Mouse (Mus musculus) neutrophil, adult 83 days (primary cell): Measurements from ENCODE around the gene Klf1. TPM values are rescaled to one million over a fixed set of nuclear protein-coding genes. Genes with fewer than 3 reads are reported as not detected.

Experiments used
- total RNA-seq, 2 experiments: library from RNA; stranded (reverse); gene quantifications; one replicate each; pipeline ENCODE4 v1.2.4; 2023

Klf1 gene
- 10 to 100 TPM; 21.1 to 28.8 TPM for total RNA-seq

GRCm38 (mm10) chr8:84901752-84902151 is at the start of gene Klf1:
Klf1 (plus strand) TSS chr8:84901928.

GRCm38 (mm10) chr8:84856864-84857441 is 44.8 kb upstream of the Klf1 start, which contains the start of gene Farsa:
Farsa (plus strand) TSS chr8:84856989.

GRCm38 (mm10) chr8:84871376-84872308 is 30.1 kb upstream of the Klf1 start, which contains the start of gene Syce2:
Syce2 (plus strand) TSS chr8:84872111.

DNA sequence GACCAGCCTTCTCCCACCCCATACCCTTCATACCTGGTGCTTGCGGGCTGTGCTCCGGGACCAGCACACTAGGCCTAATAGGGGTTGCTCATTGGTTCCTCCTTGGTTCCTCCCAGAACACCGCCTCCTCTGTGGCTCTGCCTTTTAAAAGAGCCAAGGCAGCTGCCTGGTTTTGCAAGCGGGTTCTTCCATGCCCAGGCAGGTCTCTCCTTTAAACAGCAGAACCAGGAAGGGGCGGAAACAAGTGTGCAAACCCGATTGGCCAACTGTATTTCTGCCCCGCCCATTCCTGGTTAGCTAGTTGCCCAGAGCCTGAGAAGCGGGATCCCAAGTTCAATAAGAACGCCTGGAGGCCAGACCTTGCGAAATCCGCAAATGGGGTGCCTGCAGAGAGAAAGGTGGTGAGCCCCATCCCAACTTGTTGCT is 8.0 kb upstream of the Klf1 start, which contains the start of gene Gcdh:
Gene Gcdh, minus strand, starts transcription at position 213 of the 426 bp plus-strand sequence.

GRCm38 (mm10) chr8:84908421-84909161 is 6.9 kb downstream of the Klf1 start, which contains the start of gene Dnase2a:
Dnase2a (plus strand) TSS chr8:84908560.

GRCm38 (mm10) chr8:84936962-84937546 is 35.3 kb downstream of the Klf1 start, which contains the start of gene Mast1:
Mast1 (minus strand) TSS chr8:84937359.

GRCm38 (mm10) chr8:84946528-84947240 is 45.0 kb downstream of the Klf1 start, which contains the start of gene Rtbdn:
Rtbdn (plus strand) TSS chr8:84946991.

Other genes starting within 250 kb of the Klf1 start
- 1,000 to 10,000 TPM in 1 of 2 experiments, 100 to 1,000 TPM in 1; 917 to 1,067 TPM for gene Ier2, start 239.1 kb upstream of the Klf1 start, total RNA-seq
- 10 to 100 TPM; 25.7 to 39.0 TPM for gene Trmt1, start 215.6 kb upstream of the Klf1 start, total RNA-seq
- 10 to 100 TPM; 35.1 to 41.1 TPM for gene Nacc1, start 214.1 kb upstream of the Klf1 start, total RNA-seq
- gene Lyl1, start 200.5 kb upstream of the Klf1 start, total RNA-seq = 100 to 1,000 TPM; 103 to 117 TPM
- 10 to 100 TPM; 10.9 to 11.1 TPM for gene G430095P16Rik, start 178.9 kb upstream of the Klf1 start, total RNA-seq
- 10 to 100 TPM; 22.4 to 35.3 TPM for gene Nfix, start 101.6 kb upstream of the Klf1 start, total RNA-seq
- gene Dand5, start 79.1 kb upstream of the Klf1 start, total RNA-seq = 1 to 10 TPM; 1.2 to 1.9 TPM
- 1 to 10 TPM; 6.7 to 9.4 TPM for gene Gadd45gip1, start 70.4 kb upstream of the Klf1 start, total RNA-seq
- gene Rad23a, start 61.3 kb upstream of the Klf1 start, total RNA-seq = 10 to 100 TPM; 45.1 to 61.6 TPM
- gene Calr, start 55.0 kb upstream of the Klf1 start, total RNA-seq = 100 to 1,000 TPM; 331 to 384 TPM
- 10 to 100 TPM; 27.1 to 36.2 TPM for gene Farsa, start 44.9 kb upstream of the Klf1 start, total RNA-seq
- 10 to 100 TPM; 14.8 to 20.6 TPM for gene Syce2, start 29.8 kb upstream of the Klf1 start, total RNA-seq
- gene Gcdh, start 8.0 kb upstream of the Klf1 start, total RNA-seq = 10 to 100 TPM in 1 of 2 experiments, 1 to 10 TPM in 1; 9.6 to 11.3 TPM
- gene Dnase2a, start 6.6 kb downstream of the Klf1 start, total RNA-seq = 10 to 100 TPM; 20.0 to 24.8 TPM
- gene Mast1, start 35.4 kb downstream of the Klf1 start, total RNA-seq = not detected
- gene Rtbdn, start 45.1 kb downstream of the Klf1 start, total RNA-seq = not detected
- gene Gm49661, start 67.5 kb downstream of the Klf1 start, total RNA-seq = not detected
- gene Prdx2, start 67.7 kb downstream of the Klf1 start, total RNA-seq = 100 to 1,000 TPM; 117 to 203 TPM
- gene Rnaseh2a, start 67.8 kb downstream of the Klf1 start, total RNA-seq = 10 to 100 TPM; 35.2 to 37.9 TPM
- 1,000 to 10,000 TPM; 1,182 to 1,374 TPM for gene Junb, start 76.8 kb downstream of the Klf1 start, total RNA-seq
- gene Hook2, start 88.7 kb downstream of the Klf1 start, total RNA-seq = 1 to 10 TPM in 1 of 2 experiments, under 1 TPM in 1; 0.83 to 1.1 TPM
- gene Best2, start 112.6 kb downstream of the Klf1 start, total RNA-seq = not detected
- gene Asna1, start 123.4 kb downstream of the Klf1 start, total RNA-seq = 10 to 100 TPM; 56.3 to 62.0 TPM
- gene Trir, start 124.9 kb downstream of the Klf1 start, total RNA-seq = 100 to 1,000 TPM; 154 TPM
- gene Tnpo2, start 135.0 kb downstream of the Klf1 start, total RNA-seq = 10 to 100 TPM; 34.3 to 53.0 TPM
- gene Fbxw9, start 158.1 kb downstream of the Klf1 start, total RNA-seq = 1 to 10 TPM; 4.8 to 6.4 TPM
- not detected for gene Gm5741, start 166.1 kb downstream of the Klf1 start, total RNA-seq
- 10 to 100 TPM; 35.8 to 38.4 TPM for gene Dhps, start 169.8 kb downstream of the Klf1 start, total RNA-seq
- 10 to 100 TPM; 36.7 TPM for gene Wdr83os, start 178.8 kb downstream of the Klf1 start, total RNA-seq
- gene Wdr83, start 179.4 kb downstream of the Klf1 start, total RNA-seq = 10 to 100 TPM; 12.1 to 19.5 TPM
- 100 to 1,000 TPM; 291 to 306 TPM for gene Man2b1, start 181.3 kb downstream of the Klf1 start, total RNA-seq
- not detected for gene Zfp791, start 221.2 kb downstream of the Klf1 start, total RNA-seq
- gene Cks1brt, start 250.0 kb downstream of the Klf1 start, total RNA-seq = not detected